Mouse (Mus musculus): ENCODE measurements at regions not wholly inside any gene's neighbourhood (a gene's known extent, or its start where the extent isn't known, plus 50 kb on each side); places are given as distances from the start of the nearest gene placed in this dataset.

DNA sequence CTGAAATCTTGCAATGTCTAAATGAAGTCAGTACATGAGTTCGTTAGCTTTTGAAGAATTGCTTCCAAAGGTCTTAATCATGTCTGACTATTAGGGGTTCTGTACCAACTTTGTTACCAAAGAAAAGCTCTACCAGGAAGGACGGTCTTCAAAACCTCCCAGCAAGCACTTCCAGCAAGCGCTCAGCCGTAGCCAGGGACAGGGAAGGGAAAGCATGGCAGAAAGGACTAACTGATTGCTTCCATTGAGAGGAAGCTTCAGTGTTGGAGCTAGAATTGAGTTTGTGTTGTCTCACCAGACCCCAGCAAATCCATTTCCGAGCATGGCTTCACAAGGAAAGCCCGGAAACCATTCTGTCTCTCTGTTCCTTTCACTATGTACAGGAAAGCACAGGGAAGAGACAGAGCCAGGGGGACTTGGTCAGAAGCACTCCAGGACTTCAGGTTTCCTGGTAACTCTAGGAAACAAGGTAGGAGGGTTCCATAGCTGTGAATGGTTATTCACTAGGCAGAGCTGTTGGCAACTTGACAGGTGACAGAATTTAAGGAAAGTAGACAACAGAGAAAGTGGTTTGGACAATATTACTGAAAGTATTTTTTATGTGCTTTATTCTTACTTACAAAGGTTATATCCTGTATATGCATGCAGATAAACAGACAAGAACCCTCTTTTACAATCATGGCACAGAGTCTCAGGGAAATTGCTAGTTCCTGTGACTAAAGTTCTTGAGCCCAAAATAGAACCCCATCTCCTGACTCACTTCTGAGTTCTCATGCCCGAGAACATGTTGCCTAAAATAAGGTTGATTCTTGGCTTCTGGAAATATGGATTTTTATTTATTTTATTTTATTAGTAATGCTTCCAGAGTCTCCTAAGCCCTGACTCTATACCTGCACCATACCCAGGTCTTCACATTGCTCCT lies 151.5 kb upstream of the Dnajc19 start:
- Histone ChIP-seq H3K27ac (ENCODE audit: insufficient read depth, low read depth, low read length) (no peak overlapping the region), H3K27me3 (ENCODE audit: control insufficient read depth, insufficient read depth, low read length) (no peaks in the 10 kb centered on the region), H3K4me1 (ENCODE audit: control insufficient read depth, insufficient read depth, insufficient read length, low read length) (no peaks in the 10 kb centered on the region), H3K4me3 (ENCODE audit: low read depth, low read length) (no peak overlapping the region), H3K36me3 (ENCODE audit: control insufficient read depth, insufficient read depth, low read length) (no peaks in the 10 kb centered on the region)
- TF ChIP-seq CTCF (IDR thresholded peaks at IDR 0.05; ENCODE audit: extremely low read depth, insufficient read length, insufficient replicate concordance, low read depth, low read length), result no peak
- TF ChIP-seq POLR2A (IDR thresholded peaks at IDR 0.05; ENCODE audit: low read depth, low read length), result no peak
- 81% methylated on average over 7 of the region's 7 CpGs for WGBS

- no peak overlapping the region for H3K4me3 ChIP-seq (ENCODE audit: low read depth, low read length)
- no peaks in the 10 kb centered on the region for H3K36me3 ChIP-seq (ENCODE audit: control insufficient read depth, insufficient read depth, low read length)
- no peaks in the 10 kb centered on the region for H3K27me3 ChIP-seq (ENCODE audit: control insufficient read depth, insufficient read depth, low read length)
- 68% methylated on average over 9 of the region's 9 CpGs for WGBS
- no peak overlapping the region for H3K27ac ChIP-seq (ENCODE audit: insufficient read depth, low read depth, low read length)
- TF ChIP-seq CTCF (IDR thresholded peaks at IDR 0.05; ENCODE audit: extremely low read depth, insufficient read length, insufficient replicate concordance, low read depth, low read length) (no peak), POLR2A (IDR thresholded peaks at IDR 0.05; ENCODE audit: low read depth, low read length) (no peak)
- no peaks in the 10 kb centered on the region for H3K4me1 ChIP-seq (ENCODE audit: control insufficient read depth, insufficient read depth, insufficient read length, low read length)
Observed at GRCm38 (mm10) chr3:34231593-34232328, 150.6 kb upstream of the Dnajc19 start.

DNA sequence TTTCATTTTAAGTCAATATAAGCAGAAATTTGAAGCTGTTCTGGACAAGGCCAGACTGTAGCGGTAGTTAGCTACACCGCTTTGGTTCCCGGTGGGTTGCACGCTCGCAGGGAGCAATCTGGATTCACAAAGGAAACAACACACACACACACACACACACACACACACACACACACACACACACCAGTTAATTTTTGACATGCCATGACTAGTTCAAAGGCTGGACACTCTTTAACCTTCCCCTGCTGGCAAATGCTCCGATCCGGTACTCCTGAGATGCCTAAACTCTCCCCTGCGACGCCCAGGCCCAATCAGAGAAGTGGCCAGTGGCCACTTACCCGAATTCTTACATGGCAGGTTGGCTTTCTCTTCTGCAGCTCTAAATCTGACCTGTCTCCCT lies 141.2 kb upstream of the Dnajc19 start:
- no peaks in the 10 kb centered on the region for H3K36me3 ChIP-seq (ENCODE audit: control insufficient read depth, insufficient read depth, low read length)
- 77% methylated on average over 10 of the region's 10 CpGs for WGBS
- no peak overlapping the region for H3K27ac ChIP-seq (ENCODE audit: insufficient read depth, low read depth, low read length)
- TF ChIP-seq POLR2A (IDR thresholded peaks at IDR 0.05; ENCODE audit: low read depth, low read length) (no peak), CTCF (IDR thresholded peaks at IDR 0.05; ENCODE audit: extremely low read depth, insufficient read length, insufficient replicate concordance, low read depth, low read length) (no peak)
- no peak overlapping the region for H3K4me3 ChIP-seq (ENCODE audit: low read depth, low read length)
- no peaks in the 10 kb centered on the region for H3K27me3 ChIP-seq (ENCODE audit: control insufficient read depth, insufficient read depth, low read length)
- H3K4me1 ChIP-seq (ENCODE audit: control insufficient read depth, insufficient read depth, insufficient read length, low read length), result no peaks in the 10 kb centered on the region

DNA sequence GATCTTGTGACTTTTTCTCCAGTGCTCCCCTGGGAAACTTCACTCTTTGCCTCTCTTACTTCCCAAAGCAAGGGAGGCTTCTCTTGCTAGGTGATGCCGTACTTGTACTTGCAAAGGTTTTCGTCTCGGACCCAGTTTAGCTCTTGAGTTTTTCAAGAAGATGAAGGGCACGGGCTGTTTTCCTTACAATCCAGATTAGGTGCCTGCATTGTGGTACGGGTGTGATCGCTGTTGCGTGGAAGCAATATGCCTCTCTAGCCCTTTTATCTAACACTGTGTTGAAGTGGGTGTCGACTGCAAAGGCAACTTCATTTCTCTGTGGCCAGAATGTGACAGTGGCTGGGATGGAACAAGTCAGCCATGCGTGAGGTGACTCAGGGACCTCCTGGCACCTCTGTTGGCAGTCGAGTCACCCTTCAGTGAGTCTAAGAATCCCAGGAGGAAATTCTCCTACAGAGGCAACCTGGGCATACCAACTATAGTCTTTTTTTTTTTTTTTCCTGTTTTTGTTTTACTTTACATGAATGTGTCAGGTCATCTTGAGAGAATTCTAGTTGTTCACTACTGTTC lies 138.7 kb upstream of the Dnajc19 start:
- no peak overlapping the region for H3K27ac ChIP-seq (ENCODE audit: insufficient read depth, low read depth, low read length)
- H3K36me3 ChIP-seq (ENCODE audit: control insufficient read depth, insufficient read depth, low read length), result no peaks in the 10 kb centered on the region
- no peak overlapping the region for H3K4me3 ChIP-seq (ENCODE audit: low read depth, low read length)
- WGBS, result 82% methylated on average over 10 of the region's 10 CpGs
- no peaks in the 10 kb centered on the region for H3K4me1 ChIP-seq (ENCODE audit: control insufficient read depth, insufficient read depth, insufficient read length, low read length)
- no peak for TF ChIP-seq CTCF (IDR thresholded peaks at IDR 0.05; ENCODE audit: extremely low read depth, insufficient read length, insufficient replicate concordance, low read depth, low read length)
- no peaks in the 10 kb centered on the region for H3K27me3 ChIP-seq (ENCODE audit: control insufficient read depth, insufficient read depth, low read length)

DNA sequence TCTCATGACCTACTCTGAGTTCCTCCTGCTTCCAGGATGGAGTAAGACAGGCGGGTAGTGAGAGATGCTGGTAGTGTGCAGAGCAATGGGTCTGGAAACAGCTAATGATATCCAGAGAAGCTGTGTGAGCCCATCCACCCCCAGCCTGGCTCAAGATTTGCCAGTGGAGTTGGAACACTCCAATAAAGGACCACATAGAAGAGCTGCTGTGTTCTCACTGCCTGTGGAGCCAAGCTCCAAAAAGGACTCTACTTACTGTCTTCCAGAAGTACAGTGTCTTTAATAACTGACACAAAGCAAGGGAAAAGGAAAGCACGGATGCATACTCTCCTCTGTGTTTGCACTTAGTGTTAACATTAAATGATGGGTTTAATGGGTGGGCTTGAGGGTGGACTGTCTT lies 138.0 kb upstream of the Dnajc19 start:
- TF ChIP-seq POLR2A (IDR thresholded peaks at IDR 0.05; ENCODE audit: low read depth, low read length) (no peak), CTCF (IDR thresholded peaks at IDR 0.05; ENCODE audit: extremely low read depth, insufficient read length, insufficient replicate concordance, low read depth, low read length) (no peak)
- WGBS, result 59% methylated on average over 2 of the region's 2 CpGs
- H3K27ac ChIP-seq (ENCODE audit: insufficient read depth, low read depth, low read length), result no peak overlapping the region
- H3K4me3 ChIP-seq (ENCODE audit: low read depth, low read length), result no peak overlapping the region
- H3K27me3 ChIP-seq (ENCODE audit: control insufficient read depth, insufficient read depth, low read length), result no peaks in the 10 kb centered on the region
- no peaks in the 10 kb centered on the region for H3K4me1 ChIP-seq (ENCODE audit: control insufficient read depth, insufficient read depth, insufficient read length, low read length)
- no peaks in the 10 kb centered on the region for H3K36me3 ChIP-seq (ENCODE audit: control insufficient read depth, insufficient read depth, low read length)

DNA sequence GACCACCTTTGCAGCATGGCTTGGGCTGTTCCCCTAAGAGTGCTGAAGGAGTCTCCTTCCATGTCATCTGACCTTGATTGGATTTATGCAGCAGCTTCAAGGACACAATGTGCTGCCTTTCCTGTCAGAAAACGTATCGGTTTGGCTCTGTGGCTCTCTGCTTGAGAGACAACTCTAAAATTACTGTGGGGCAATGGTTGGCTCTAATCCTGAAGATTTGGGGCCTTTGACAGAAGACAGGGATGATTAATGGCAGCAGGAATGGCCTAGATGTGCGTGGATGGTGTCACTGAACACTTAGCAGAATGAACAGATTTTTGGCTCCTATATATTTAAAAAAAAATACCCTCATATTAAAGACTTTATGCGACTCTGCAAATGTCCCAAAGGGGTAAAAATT lies 136.8 kb upstream of the Dnajc19 start:
- WGBS, result 61% methylated on average over 4 of the region's 4 CpGs
- H3K27ac ChIP-seq (ENCODE audit: insufficient read depth, low read depth, low read length), result no peak overlapping the region
- TF ChIP-seq POLR2A (IDR thresholded peaks at IDR 0.05; ENCODE audit: low read depth, low read length) (no peak), CTCF (IDR thresholded peaks at IDR 0.05; ENCODE audit: extremely low read depth, insufficient read length, insufficient replicate concordance, low read depth, low read length) (no peak)
- H3K36me3 ChIP-seq (ENCODE audit: control insufficient read depth, insufficient read depth, low read length), result no peaks in the 10 kb centered on the region
- no peaks in the 10 kb centered on the region for H3K27me3 ChIP-seq (ENCODE audit: control insufficient read depth, insufficient read depth, low read length)
- no peak overlapping the region for H3K4me3 ChIP-seq (ENCODE audit: low read depth, low read length)
- no peaks in the 10 kb centered on the region for H3K4me1 ChIP-seq (ENCODE audit: control insufficient read depth, insufficient read depth, insufficient read length, low read length)

DNA sequence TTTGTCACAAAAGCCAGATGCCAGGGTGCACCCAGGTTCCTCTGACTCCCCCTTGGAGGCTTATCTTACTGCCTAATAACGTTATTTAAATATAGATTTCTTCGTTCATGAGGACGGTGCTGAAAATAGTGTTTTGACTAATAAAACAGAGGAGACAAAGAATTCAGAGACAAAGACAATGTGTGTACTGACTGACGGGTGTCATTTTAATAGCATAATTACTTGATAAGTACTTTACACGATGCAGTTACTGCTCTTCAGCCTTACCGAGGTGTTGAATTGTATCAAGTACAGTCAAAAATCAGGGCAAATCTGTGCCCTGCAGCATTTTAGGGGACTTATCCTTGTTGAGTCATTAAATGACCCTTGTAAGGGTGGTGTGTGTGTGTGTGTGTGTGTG lies 133.1 kb upstream of the Dnajc19 start:
- Histone ChIP-seq H3K4me1 (ENCODE audit: control insufficient read depth, insufficient read depth, insufficient read length, low read length) (no peaks in the 10 kb centered on the region), H3K27me3 (ENCODE audit: control insufficient read depth, insufficient read depth, low read length) (no peaks in the 10 kb centered on the region), H3K27ac (ENCODE audit: insufficient read depth, low read depth, low read length) (no peak overlapping the region), H3K4me3 (ENCODE audit: low read depth, low read length) (no peak overlapping the region), H3K36me3 (ENCODE audit: control insufficient read depth, insufficient read depth, low read length) (no peaks in the 10 kb centered on the region)
- WGBS, result 67% methylated on average over 6 of the region's 6 CpGs
- TF ChIP-seq POLR2A (IDR thresholded peaks at IDR 0.05; ENCODE audit: low read depth, low read length) (no peak), CTCF (IDR thresholded peaks at IDR 0.05; ENCODE audit: extremely low read depth, insufficient read length, insufficient replicate concordance, low read depth, low read length) (no peak)
